Mouse (Mus musculus): ENCODE data around the gene Ehmt1. TPM values are rescaled to one million over a fixed set of nuclear protein-coding genes. Genes with fewer than 3 reads are reported as not detected.

Gene Ehmt1
- polyA plus RNA-seq, 1 experiment from 2014 or later: 124 TPM

DNA sequence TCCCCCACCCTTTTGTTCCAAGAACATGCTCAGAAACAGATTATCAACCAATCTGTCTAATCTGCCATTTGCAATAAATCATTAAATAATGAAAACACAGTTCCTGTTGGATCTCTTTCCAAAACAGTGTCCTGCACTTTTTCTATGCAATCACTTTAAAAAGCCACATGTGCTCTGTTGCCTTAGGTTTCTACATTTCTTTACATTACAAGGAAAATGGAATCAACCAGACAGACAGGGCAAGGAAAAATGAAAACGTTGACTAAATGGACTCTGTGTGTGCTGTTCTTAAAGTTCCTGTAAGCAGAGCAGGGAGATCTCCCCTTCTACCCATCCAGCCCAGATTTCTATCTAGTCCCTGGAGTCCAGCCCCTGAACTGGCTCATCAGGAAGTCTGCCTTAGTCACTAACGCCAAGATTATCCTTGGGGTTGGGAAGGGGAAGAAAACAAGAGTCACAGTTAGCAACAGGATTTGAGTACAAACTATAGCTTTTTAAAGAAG, 13.7 kb downstream of the Ehmt1 start:
- H3K9me3 ChIP-seq: no peaks in the 10 kb centered on the region
- H3K27ac ChIP-seq: peak overlapping the region; percentile 41; the same call in 1 of the 2 replicates
- H3K27me3 ChIP-seq: no peaks in the 10 kb centered on the region
- no peak overlapping the region for H3K4me2 ChIP-seq (replicated peaks)
- H3K36me3 ChIP-seq: peaks cover 3% of the 10 kb centered on the region; the same call in 1 of the 2 replicates
- WGBS: 29% methylated on average over 2 of the region's 2 CpGs
- H3K4me3 ChIP-seq: no peak overlapping the region
- peaks cover 18% of the 10 kb centered on the region for H3K4me1 ChIP-seq
- ATAC-seq (ENCODE audit: insufficient number of reproducible peaks, insufficient read depth, low FRiP score, low TSS enrichment): no peak
- H3K9ac ChIP-seq: 0 out of 2 replicates have a peak overlapping the region, but pooled peaks have one; percentile 0

DNA sequence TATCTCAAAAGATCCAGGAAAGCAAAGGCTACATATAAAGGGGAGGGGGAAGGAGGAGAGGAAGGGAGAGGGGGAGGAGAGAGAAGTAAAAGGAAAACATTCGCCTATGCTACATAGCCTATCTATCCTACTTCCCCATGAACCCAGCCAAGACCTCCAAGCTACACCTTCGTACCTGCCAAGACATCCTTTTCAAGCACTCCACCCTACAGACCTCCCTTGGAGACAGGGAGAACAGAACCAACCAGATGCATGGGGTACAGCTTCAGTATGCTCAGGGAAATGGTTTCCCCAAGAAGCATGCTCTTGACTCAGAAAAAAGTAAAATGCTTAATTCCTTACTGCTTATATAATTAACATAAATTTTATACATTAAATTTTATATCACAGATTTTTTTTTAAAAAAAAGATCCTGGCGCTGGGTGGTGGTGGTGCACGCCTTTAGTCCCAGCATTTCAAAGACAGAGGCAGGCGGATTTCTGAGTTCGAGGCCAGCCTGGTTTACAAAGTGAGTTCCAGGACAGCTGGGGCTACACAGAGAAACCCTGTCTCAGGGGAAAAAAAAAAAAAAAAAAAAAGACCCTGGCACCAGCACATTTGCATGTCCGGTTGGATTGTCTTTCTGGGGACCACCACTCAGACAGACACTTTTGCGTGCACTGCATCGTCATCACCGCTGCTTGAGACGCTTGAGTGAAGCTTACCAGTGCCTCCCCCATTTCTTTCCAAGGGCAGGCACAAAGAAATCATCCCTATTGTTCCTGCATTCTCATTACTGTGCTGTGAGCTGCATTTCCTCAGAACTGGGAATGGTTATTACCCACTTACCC, 14.4 kb downstream of the Ehmt1 start:
- no peaks in the 10 kb centered on the region for H3K9me3 ChIP-seq
- no peak overlapping the region for H3K27ac ChIP-seq
- H3K9ac ChIP-seq: no peak overlapping the region
- no peaks in the 10 kb centered on the region for H3K27me3 ChIP-seq
- ATAC-seq (ENCODE audit: insufficient number of reproducible peaks, insufficient read depth, low FRiP score, low TSS enrichment): no peak
- no peak overlapping the region for H3K4me3 ChIP-seq
- H3K4me2 ChIP-seq (replicated peaks): no peak overlapping the region
- H3K36me3 ChIP-seq: peaks cover under 1% of the 10 kb centered on the region; the same call in 1 of the 2 replicates
- 76% methylated on average over 11 of the region's 11 CpGs for WGBS
- peaks cover 18% of the 10 kb centered on the region for H3K4me1 ChIP-seq

DNA sequence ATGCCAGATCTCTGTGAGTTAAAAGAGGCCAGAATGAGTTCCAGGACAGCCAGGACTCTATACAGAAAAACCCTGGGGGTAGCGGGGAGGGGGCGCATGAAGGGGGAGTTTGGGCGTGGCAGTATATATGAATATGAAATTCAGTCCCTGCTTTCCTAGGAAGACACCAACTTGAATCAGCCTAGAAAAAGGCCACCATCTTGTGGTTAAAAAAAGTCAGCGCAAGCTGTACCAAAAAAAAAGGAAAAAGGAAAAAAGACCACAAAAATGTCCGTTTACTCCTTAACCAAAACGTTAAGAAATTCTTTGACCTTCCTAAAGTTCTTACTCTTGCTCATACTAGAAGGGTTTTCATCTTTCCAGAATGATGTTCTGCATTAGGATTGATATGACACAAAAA, 16.4 kb downstream of the Ehmt1 start:
- Histone ChIP-seq H3K9me3 (no peaks in the 10 kb centered on the region), H3K4me1 (peaks cover 18% of the 10 kb centered on the region), H3K4me2 (replicated peaks) (no peak overlapping the region), H3K36me3 (0 out of 2 replicates have a peak, but pooled peaks cover 3% of the 10 kb centered on the region), H3K4me3 (no peak overlapping the region), H3K27me3 (no peaks in the 10 kb centered on the region), H3K27ac (no peak overlapping the region), H3K9ac (no peak overlapping the region)
- ATAC-seq (ENCODE audit: insufficient number of reproducible peaks, insufficient read depth, low FRiP score, low TSS enrichment): no peak
- 81% methylated on average over 6 of the region's 6 CpGs for WGBS

DNA sequence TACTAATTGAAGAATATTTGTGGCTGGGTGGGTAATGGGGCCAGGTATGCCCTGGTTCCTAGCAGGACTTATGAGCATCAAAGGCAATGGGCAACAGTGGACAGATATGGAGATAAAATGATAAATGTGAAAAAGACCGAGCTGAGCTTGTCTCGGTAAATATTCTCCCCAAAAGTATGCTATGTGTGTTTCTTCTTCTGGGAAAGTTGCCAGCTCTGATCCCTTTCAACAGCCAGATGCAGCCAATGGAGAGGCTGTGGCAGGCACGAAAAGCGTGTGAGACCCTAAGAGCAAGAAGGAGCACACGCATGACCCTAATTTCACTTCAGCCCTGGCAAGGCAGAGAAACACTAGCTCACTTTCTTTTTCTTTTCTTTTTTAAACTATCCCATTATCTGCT, 18.4 kb downstream of the Ehmt1 start:
- Histone ChIP-seq H3K27me3 (no peaks in the 10 kb centered on the region), H3K4me3 (no peak overlapping the region), H3K9me3 (no peaks in the 10 kb centered on the region), H3K36me3 (0 out of 2 replicates have a peak, but pooled peaks cover 3% of the 10 kb centered on the region), H3K9ac (no peak overlapping the region), H3K4me1 (peaks cover 11% of the 10 kb centered on the region), H3K27ac (no peak overlapping the region), H3K4me2 (replicated peaks) (no peak overlapping the region)
- WGBS: 82% methylated on average over 5 of the region's 5 CpGs
- no peak for ATAC-seq (ENCODE audit: insufficient number of reproducible peaks, insufficient read depth, low FRiP score, low TSS enrichment)

DNA sequence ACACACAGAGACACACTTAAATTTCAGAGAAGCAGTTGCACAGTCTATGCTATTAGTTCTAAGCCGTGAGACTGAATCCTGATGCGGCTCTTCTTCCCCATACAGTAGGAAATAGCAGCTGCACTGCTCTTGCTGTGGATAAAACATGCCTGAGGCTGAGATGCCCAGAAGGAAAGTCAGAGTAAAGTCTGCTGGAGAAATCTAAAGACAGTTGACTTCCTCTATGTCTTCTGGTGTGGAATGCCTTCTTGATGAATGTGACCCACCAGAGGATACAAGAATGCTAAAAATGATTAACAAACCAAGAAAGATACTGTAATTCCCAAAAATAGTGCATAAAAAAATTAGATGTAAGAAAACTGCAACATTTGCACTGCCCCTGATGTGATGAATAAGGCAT, 20.1 kb downstream of the Ehmt1 start:
- no peak overlapping the region for H3K4me2 ChIP-seq (replicated peaks)
- 86% methylated on average over 2 of the region's 2 CpGs for WGBS
- no peak for ATAC-seq (ENCODE audit: insufficient number of reproducible peaks, insufficient read depth, low FRiP score, low TSS enrichment)
- H3K4me1 ChIP-seq: 0 out of 2 replicates have a peak, but pooled peaks cover 3% of the 10 kb centered on the region
- H3K9ac ChIP-seq: no peak overlapping the region
- H3K9me3 ChIP-seq: no peaks in the 10 kb centered on the region
- no peak overlapping the region for H3K4me3 ChIP-seq
- 0 out of 2 replicates have a peak, but pooled peaks cover 3% of the 10 kb centered on the region for H3K36me3 ChIP-seq
- no peak overlapping the region for H3K27ac ChIP-seq
- no peaks in the 10 kb centered on the region for H3K27me3 ChIP-seq

DNA sequence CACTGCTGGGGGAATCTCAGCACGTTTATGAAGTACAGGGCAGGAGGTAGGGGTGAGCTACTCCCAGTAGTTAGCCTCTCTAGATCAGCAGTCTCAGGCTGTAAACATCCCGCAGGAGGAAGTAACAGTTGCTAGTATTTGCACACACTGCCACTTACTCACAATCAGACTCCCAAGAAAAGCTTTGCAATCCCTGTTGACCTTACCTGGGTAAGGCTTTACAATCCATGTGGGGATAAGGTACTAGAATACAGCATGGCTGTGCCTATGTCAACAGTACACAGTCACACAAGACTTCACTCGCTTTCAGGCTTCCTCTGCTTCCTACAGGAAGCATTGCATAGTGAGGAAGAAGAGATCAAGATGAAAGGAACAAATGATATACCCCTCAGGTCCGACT, 22.7 kb downstream of the Ehmt1 start:
- WGBS: 89% methylated on average over 4 of the region's 4 CpGs
- H3K9ac ChIP-seq: no peak overlapping the region
- H3K36me3 ChIP-seq: 0 out of 2 replicates have a peak, but pooled peaks cover 3% of the 10 kb centered on the region
- H3K27ac ChIP-seq: no peak overlapping the region
- no peak overlapping the region for H3K4me2 ChIP-seq (replicated peaks)
- H3K4me3 ChIP-seq: no peak overlapping the region
- H3K4me1 ChIP-seq: 0 out of 2 replicates have a peak, but pooled peaks cover 3% of the 10 kb centered on the region
- no peaks in the 10 kb centered on the region for H3K27me3 ChIP-seq
- no peaks in the 10 kb centered on the region for H3K9me3 ChIP-seq
- ATAC-seq (ENCODE audit: insufficient number of reproducible peaks, insufficient read depth, low FRiP score, low TSS enrichment): no peak

DNA sequence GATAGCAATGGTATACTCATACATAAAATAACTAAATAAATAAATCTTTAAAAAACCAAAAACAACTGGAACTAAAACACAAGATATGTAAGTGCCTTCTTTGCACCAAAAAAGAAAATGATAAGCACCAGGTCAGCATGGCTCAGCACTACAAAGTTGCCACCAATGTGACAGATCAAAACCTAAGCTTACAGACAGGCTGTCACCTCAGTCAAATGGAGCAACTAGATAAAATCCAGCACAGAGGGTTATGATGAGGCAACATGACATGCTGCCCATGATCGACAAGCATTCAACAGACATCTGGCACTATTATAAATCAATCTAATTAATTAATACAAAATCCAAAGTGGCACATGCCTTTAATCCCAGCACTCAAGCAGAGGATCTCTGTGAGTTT, 25.2 kb downstream of the Ehmt1 start:
- Histone ChIP-seq H3K9me3 (no peaks in the 10 kb centered on the region), H3K27me3 (no peaks in the 10 kb centered on the region), H3K4me2 (replicated peaks) (no peak overlapping the region), H3K36me3 (0 out of 2 replicates have a peak, but pooled peaks cover 1% of the 10 kb centered on the region), H3K4me1 (0 out of 2 replicates have a peak, but pooled peaks cover 3% of the 10 kb centered on the region), H3K4me3 (no peak overlapping the region), H3K27ac (no peak overlapping the region), H3K9ac (no peak overlapping the region)
- no peak for ATAC-seq (ENCODE audit: insufficient number of reproducible peaks, insufficient read depth, low FRiP score, low TSS enrichment)
- 89% methylated on average over 1 of the region's 1 CpGs for WGBS

DNA sequence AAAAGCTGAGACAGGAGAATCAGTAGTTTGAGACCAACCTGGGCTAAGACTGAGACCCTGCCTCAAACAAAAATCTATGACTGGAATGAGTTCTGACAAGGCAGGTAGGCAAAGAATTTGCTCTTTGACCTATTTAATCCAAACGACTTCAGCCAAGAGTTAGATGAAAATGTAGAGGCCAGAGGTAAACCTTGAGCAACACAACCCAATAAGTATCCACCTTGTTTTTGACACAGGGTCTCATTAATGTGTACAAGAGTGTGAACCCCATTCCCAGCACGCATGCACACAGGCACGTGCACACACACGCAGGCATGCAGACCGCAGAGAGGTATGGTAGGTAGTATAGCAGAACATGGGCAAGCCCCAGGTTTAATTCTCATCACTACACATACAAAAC, 27.1 kb downstream of the Ehmt1 start:
- H3K4me3 ChIP-seq: no peak overlapping the region
- H3K4me1 ChIP-seq: 0 out of 2 replicates have a peak, but pooled peaks cover 3% of the 10 kb centered on the region
- 87% methylated on average over 5 of the region's 5 CpGs for WGBS
- H3K27ac ChIP-seq: no peak overlapping the region
- H3K36me3 ChIP-seq: no peaks in the 10 kb centered on the region
- no peaks in the 10 kb centered on the region for H3K9me3 ChIP-seq
- no peak overlapping the region for H3K4me2 ChIP-seq (replicated peaks)
- no peak for ATAC-seq (ENCODE audit: insufficient number of reproducible peaks, insufficient read depth, low FRiP score, low TSS enrichment)
- no peaks in the 10 kb centered on the region for H3K27me3 ChIP-seq
- no peak overlapping the region for H3K9ac ChIP-seq

DNA sequence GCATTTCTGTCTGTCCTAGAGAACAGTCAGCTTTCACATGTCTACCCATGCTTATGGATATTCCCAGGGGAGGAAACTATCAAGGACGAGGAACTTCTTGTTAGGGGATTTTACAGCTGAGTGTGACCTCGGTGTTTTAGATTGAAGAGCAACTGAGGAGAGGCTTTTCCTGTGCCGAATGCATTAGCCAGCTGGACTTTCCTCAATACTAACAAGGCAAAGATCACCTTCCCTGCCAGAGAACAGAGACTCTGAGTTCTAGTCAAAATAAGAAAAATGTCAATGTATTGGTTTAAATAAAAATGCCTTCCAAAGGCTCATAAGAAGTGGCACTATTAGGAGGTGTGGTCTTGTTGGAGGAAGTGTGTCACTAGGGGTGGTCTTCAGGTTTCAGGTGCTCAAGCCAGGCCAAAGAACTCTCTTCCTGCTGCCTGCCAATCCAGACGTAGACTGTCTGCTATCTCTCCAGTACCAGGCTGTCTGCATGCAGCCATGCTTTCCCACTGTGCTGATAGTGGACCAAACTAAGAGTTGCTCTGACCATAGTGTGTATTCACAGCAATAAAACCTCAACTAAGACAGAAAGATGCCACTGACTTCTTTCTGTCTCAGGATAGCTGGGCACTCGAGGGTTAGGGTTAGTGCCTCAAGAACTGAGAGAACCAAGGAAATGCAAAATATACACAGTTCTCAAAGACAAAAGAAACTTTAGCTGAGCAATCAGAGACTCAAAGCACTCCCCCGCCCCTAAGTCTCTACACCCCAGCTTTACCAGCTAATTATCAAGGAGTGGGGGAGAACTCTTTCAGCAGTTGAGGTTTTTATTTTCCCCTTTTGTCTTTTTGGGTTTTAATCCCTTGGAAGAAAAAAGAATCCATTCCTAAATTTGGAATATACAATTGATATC, 28.6 kb downstream of the Ehmt1 start:
- Histone ChIP-seq H3K9me3 (no peaks in the 10 kb centered on the region), H3K4me1 (no peaks in the 10 kb centered on the region), H3K27me3 (no peaks in the 10 kb centered on the region), H3K27ac (no peak overlapping the region), H3K9ac (no peak overlapping the region), H3K36me3 (peaks cover 8% of the 10 kb centered on the region), H3K4me2 (replicated peaks) (no peak overlapping the region), H3K4me3 (no peak overlapping the region)
- 72% methylated on average over 6 of the region's 6 CpGs for WGBS
- ATAC-seq (ENCODE audit: insufficient number of reproducible peaks, insufficient read depth, low FRiP score, low TSS enrichment): no peak

DNA sequence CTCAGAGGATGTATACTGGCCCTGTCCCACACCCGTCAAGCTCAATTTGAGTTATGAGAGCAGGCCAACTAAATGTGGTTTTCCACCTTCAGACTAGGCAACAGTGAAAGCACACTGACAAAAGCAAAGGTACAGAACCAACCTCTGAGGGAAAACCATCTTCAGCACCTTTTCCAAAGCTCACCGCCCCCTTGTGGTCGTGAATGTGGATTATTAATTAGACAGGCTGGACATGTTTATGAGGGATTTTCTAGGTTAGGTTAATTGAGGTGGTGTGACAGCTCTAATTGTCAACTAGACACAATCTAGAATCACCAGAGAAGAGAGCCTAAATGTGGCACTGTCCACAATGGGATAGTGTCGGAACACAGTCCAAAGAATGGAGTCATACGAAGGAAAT, 30.5 kb downstream of the Ehmt1 start:
- H3K4me2 ChIP-seq (replicated peaks): no peak overlapping the region
- WGBS: 82% methylated on average over 5 of the region's 5 CpGs
- H3K27ac ChIP-seq: no peak overlapping the region
- no peaks in the 10 kb centered on the region for H3K4me1 ChIP-seq
- no peak overlapping the region for H3K4me3 ChIP-seq
- no peak overlapping the region for H3K9ac ChIP-seq
- peaks cover 17% of the 10 kb centered on the region for H3K36me3 ChIP-seq
- no peaks in the 10 kb centered on the region for H3K27me3 ChIP-seq
- ATAC-seq (ENCODE audit: insufficient number of reproducible peaks, insufficient read depth, low FRiP score, low TSS enrichment): no peak
- no peaks in the 10 kb centered on the region for H3K9me3 ChIP-seq

DNA sequence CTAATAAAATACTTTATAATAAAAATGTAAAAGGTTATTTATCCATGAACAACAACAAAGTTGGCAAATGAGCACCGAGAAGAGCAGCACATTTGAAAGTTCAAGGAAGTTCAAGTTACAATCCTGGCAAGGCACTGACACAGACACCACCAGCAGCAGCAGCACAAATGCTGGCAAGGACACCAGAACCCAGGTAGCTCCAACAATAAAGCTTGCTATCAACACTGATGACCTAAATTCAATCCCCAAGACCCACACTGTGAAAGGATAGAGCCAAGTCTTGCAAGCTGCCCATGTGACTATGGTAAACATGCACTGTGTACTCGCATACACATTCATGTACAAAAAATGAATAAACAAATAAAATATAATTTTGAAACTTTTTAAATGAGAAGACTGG, 38.7 kb downstream of the Ehmt1 start:
- H3K27ac ChIP-seq: no peak overlapping the region
- ATAC-seq (ENCODE audit: insufficient number of reproducible peaks, insufficient read depth, low FRiP score, low TSS enrichment): no peak
- H3K4me3 ChIP-seq: no peak overlapping the region
- H3K9me3 ChIP-seq: no peaks in the 10 kb centered on the region
- H3K27me3 ChIP-seq: no peaks in the 10 kb centered on the region
- H3K4me2 ChIP-seq (replicated peaks): no peak overlapping the region
- 89% methylated on average over 2 of the region's 2 CpGs for WGBS
- H3K36me3 ChIP-seq: peaks cover 48% of the 10 kb centered on the region
- H3K4me1 ChIP-seq: no peaks in the 10 kb centered on the region
- no peak overlapping the region for H3K9ac ChIP-seq
